Mouse (Mus musculus): ENCODE results near the gene Cdca7l. TPM values are rescaled to one million over a fixed set of nuclear protein-coding genes. Genes with fewer than 3 reads are reported as not detected.

Cdca7l gene
- polyA plus RNA-seq (2012; rRNA removed), result 3.2 and 4.3 TPM in 2 replicates

GRCm38 (mm10) chr12:117803989-117804388 lies at the start of gene Cdca7l:
TSS of gene Cdca7l (plus strand) at chr12:117804289.

Data from ovary, adult 2 months (tissue).